Mouse (Mus musculus) liver, embryonic 14.5 days (tissue): ENCODE measurements around the gene Krtap5-4. TPM values are rescaled to one million over a fixed set of nuclear protein-coding genes. Genes with fewer than 3 reads are reported as not detected.
A peak's percentile ranks its signal among the peaks of the same experiment; 100 is the strongest.
"Not testable (repeated sequence)": the region's sequence is repeated elsewhere in the genome, so short reads cannot be mapped to it uniquely, and the experiment has no call there.

Source experiments
- ATAC-seq: fragments of 200-750 bp; cut with Nextera tagmentation; 2 replicates; pipeline ENCODE4 v1.8.0; 2017; ENCODE audit warnings: moderate number of reproducible peaks, mild to moderate bottlenecking, moderate library complexity; ENCODE audit not compliant: insufficient read depth
- DNase-seq, 3 experiments: peaks; one replicate each; pipeline ENCODE4 v3.0.0-alpha.2; 2012 to 2013; ENCODE audit warnings: low read depth in 3 of 3, low spot score in 3 of 3
- H3K27ac ChIP-seq: fragments of 300-500 bp; sonication (generic); 2 replicates; pipeline ENCODE4 v1.5.1; 2014; ENCODE audit warnings: moderate library complexity, mild to moderate bottlenecking, control low read depth, inconsistent platforms
- H3K27me3 ChIP-seq: fragments of 300-500 bp; sonication (generic); 2 replicates; pipeline ENCODE4 v1.6.1; 2014; ENCODE audit warnings: mild to moderate bottlenecking, low read length, moderate library complexity; ENCODE audit not compliant: control insufficient read depth, insufficient read depth
- H3K36me3 ChIP-seq: fragments of 300-500 bp; sonication (generic); replicated peaks from 2 replicates; pipeline ENCODE4 v1.6.1; 2014; ENCODE audit warnings: low read depth; ENCODE audit not compliant: control insufficient read depth, insufficient read depth
- H3K4me1 ChIP-seq, 2 experiments: fragments of 200-500 bp in 1 of 2; fragments of 300-500 bp in 1 of 2; sonication (generic) in 1 of 2; replicated peaks; 2 replicates each; pipeline ENCODE4 v1.6.1; 2012 to 2014; ENCODE audit warnings: antibody characterized with exemption in 1 of 2, inconsistent platforms in 1 of 2, low read length in 1 of 2; ENCODE audit not compliant: control insufficient read depth in 2 of 2, insufficient read depth in 2 of 2
- H3K4me2 ChIP-seq: fragments of 300-500 bp; sonication (generic); 2 replicates; pipeline ENCODE4 v1.6.1; 2014; ENCODE audit warnings: low read depth, mild to moderate bottlenecking, control low read depth, moderate library complexity
- H3K4me3 ChIP-seq, 2 experiments: fragments of 200-500 bp in 1 of 2; fragments of 300-500 bp in 1 of 2; sonication (generic) in 1 of 2; 2 replicates each; pipeline ENCODE4 v1.5.1; 2012 to 2014; ENCODE audit warnings: low read depth in 2 of 2, low read length in 2 of 2, mild to moderate bottlenecking in 2 of 2, control low read depth in 1 of 2, inconsistent platforms in 1 of 2, moderate library complexity in 1 of 2; ENCODE audit not compliant: insufficient read depth in 1 of 2
- H3K9ac ChIP-seq: fragments of 300-500 bp; sonication (generic); replicated peaks from 2 replicates; pipeline ENCODE4 v1.6.1; 2014; ENCODE audit warnings: mild to moderate bottlenecking, control low read depth, moderate library complexity
- H3K9me3 ChIP-seq: fragments of 300-500 bp; sonication (generic); 2 replicates; pipeline ENCODE4 v1.6.1; 2016; ENCODE audit warnings: low read length, mixed read lengths; ENCODE audit not compliant: control insufficient read depth
- CTCF ChIP-seq: IDR thresholded peaks from 2 replicates; pipeline ENCODE4 v1.5.1; 2016; ENCODE audit warnings: antibody characterized with exemption, low read depth, control low read depth
- EP300 ChIP-seq: IDR thresholded peaks from 2 replicates; pipeline ENCODE4 v1.6.1; 2016; ENCODE audit warnings: antibody characterized with exemption, low read depth
- WGBS: fragments of 180-500 bp; shearing (Covaris S2); extraction: QIAGEN DNeasy Blood & Tissue Kit; methylation state at CpG from one replicate; pipeline ENCODE4 v1.1.7; 2014; ENCODE audit not compliant: insufficient replicate concordance; 5-methylcytosine and 5-hydroxymethylcytosine counted together
- polyA plus RNA-seq, 2 experiments: library from polyadenylated mRNA; depleted of rRNA in 1 of 2; stranded (reverse) in 1 of 2; unstranded in 1 of 2; fragments of >200 nt; fragmentation: Nextera tagmentation in 1 of 2; extraction: Ambion mirVana in 1 of 2; gene quantifications; 2 replicates each; pipeline versions ENCODE4 v1.2.1 to v1.2.3; 2012 to 2014

Gene Krtap5-4
- polyA plus RNA-seq, 2 experiments: not detected

DNA sequence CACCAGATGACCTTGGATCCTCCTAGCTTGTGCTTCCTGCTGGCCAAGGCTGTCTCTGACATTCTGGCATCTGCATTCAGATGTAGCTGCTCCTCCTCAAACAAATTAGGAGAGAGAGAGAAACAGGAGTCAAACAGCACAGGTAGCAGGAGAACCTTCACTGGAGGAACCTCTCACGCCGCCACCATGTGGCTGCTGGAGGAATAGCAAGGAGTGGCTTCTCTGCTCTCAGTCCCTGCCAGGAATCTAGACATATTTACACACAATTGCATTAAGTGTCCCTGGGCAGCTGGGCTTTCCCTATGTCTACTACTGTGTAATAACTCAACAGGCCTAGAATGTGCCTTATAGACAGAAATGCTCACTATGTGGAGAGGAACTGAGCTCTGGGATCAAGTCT is 9.5 kb upstream of the Krtap5-4 start:
- H3K4me2 ChIP-seq, H3K27ac ChIP-seq, H3K9me3 ChIP-seq, H3K36me3 ChIP-seq, H3K4me1 ChIP-seq, H3K4me3 ChIP-seq, ATAC-seq, H3K27me3 ChIP-seq, DNase-seq, H3K9ac ChIP-seq: not testable (repeated sequence)
- peak; percentile 73 for TF ChIP-seq CTCF
- WGBS: 0% methylated on average over 2 of the region's 2 CpGs

DNA sequence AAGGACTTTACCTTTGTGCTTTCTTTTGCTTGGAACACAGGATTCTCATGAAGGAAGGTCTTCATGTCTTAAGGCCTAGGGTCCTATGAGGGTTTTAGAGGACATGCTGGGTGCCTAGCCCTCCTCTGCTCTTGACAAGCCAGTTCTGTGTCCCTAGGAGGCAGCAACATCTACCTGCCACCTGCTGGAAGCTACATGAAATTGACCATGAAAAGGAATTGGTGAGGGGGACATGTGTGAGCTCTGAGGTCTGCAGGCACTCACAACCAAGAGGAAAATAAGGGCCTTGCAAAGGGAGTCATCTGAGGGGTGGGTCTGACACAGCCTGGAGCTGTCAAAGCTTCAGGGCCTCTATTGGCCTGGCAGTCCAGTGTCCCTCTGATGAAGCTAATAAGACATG is 7.9 kb upstream of the Krtap5-4 start:
- ATAC-seq (no peak), DNase-seq (no peak)
- Histone ChIP-seq H3K27me3 (no peaks in the 10 kb centered on the region), H3K4me1 (no peaks in the 10 kb centered on the region), H3K36me3 (no peaks in the 10 kb centered on the region), H3K27ac (no peak overlapping the region), H3K4me3 (no peak overlapping the region), H3K9ac (no peak overlapping the region), H3K9me3 (no peaks in the 10 kb centered on the region), H3K4me2 (no peak overlapping the region)
- 0 out of 2 replicates have a peak, but pooled peaks have one; percentile 21 for TF ChIP-seq CTCF
- no peak for TF ChIP-seq EP300

DNA sequence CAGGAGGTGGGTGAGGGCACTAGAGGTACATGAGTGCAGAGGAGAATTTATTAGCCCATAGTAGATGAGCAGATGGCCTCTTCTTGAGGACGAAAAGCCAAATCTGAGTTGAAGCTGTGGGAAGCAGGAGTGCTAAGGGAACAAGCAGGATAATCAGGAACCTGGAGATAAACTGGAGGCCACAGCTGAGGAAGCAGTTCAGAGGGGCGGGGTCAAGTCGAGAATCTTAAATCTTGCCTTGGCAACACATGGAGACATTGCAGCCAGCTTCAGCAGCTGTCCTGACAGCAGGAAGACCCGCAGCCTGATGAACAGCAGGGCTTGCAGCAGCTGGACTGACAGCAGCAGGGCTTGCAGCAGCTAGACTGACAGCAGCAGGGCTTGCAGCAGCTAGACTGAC is 7.2 kb upstream of the Krtap5-4 start:
- not testable (repeated sequence) for ATAC-seq, H3K27ac ChIP-seq, H3K4me3 ChIP-seq, H3K27me3 ChIP-seq, DNase-seq, H3K36me3 ChIP-seq, H3K4me2 ChIP-seq, H3K4me1 ChIP-seq, H3K9ac ChIP-seq, H3K9me3 ChIP-seq
- 13% methylated on average over 4 of the region's 4 CpGs for WGBS

DNA sequence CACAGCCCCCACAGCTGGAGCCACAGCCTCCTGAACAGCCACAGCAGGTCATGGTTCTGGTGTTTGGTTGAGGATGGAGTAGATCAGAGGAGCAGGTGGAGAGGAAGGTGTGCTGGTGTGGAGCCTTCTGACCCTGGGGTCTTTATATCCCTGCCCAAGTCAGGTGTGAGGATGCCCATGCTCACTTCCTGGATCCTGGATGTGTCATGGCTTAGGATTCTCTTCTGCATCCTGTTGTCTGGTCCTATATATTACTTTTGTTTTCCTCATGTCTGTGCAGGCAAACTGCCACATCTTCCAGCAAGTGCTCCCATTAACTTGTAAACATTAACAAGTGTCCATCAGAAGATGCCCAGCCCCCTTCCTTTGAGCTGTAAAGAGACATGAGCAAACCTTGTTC is 6.3 kb upstream of the Krtap5-4 start, which contains the start of gene Krtap5-1:
Gene Krtap5-1, minus strand, starts transcription at position 101 of the 400 bp plus-strand sequence.
- not testable (repeated sequence) for H3K36me3 ChIP-seq, DNase-seq, H3K4me3 ChIP-seq, H3K4me2 ChIP-seq, H3K4me1 ChIP-seq, H3K27me3 ChIP-seq, H3K27ac ChIP-seq, H3K9me3 ChIP-seq, H3K9ac ChIP-seq, ATAC-seq

DNA sequence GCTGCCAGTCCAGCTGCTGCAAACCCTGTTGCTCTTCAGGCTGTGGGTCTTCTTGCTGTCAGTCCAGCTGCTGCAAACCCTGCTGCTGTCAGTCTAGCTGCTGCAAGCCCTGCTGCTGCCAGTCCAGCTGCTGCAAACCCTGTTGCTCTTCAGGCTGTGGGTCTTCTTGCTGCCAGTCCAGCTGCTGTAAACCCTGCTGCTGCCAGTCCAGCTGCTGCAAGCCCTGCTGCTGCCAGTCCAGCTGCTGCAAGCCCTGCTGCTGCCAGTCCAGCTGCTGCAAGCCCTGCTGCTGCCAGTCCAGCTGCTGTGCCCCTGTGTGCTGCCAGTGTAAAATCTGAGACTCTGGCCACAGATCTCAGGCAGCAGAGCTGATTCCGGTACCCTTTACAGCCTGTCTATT is 580 bp downstream of the Krtap5-4 start:
- DNase-seq, H3K9me3 ChIP-seq, H3K4me2 ChIP-seq, ATAC-seq, H3K36me3 ChIP-seq, H3K9ac ChIP-seq, H3K27me3 ChIP-seq, H3K27ac ChIP-seq, H3K4me1 ChIP-seq, H3K4me3 ChIP-seq: not testable (repeated sequence)
- 88% methylated on average over 1 of the region's 1 CpGs for WGBS
